Mouse (Mus musculus): ENCODE results near the gene Stx7.

Gene Stx7

DNA sequence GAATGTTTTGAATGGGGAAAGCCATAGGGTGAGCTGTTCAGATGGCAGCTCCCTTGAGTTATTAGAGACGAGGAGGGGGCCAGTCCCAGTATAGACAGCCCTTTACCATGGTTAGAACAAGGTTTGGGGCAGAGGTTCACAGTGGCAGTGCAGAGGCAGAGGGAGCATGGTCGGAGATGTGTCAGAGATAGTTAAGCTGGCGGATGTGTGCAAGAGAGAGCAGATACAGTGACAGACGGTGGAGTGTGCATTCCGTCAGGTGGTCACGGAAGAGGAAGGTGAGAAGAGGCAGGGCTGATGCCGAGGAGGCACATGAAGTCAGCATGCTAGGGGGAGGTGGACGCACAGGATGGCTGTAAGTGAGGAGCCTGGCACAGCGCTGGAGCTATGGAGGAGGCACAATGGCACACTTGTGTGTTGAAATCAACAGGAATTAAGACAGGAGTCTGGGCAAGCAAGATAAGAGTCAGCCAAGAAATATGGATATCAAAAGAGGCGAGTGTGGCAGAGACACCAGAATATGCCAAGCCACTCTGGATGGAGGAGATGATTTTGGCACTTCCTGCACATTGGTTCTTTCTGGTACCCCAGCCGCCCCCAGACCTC, 19.0 kb downstream of the Stx7 start:
- DNase-seq, result no peak

DNA sequence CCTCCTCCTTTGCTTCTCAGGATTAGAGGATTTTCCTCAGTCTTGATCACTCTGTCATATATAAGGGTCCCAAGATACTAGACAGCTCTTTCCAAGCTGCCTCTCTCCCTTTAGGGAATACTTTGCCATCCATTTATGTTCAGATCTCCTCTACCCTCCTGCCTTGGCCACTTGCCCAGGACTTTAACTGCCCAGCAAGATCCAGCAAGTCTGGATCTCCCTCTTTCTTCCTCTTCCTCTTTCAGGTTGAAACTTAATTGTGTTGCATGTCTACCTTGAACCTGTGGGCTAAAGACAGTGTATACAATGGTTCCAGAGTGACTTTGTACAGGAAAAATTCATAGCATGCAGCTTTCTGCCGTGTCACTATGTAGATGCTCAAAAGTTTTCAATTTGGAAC, 19.8 kb downstream of the Stx7 start:
- DNase-seq, result no peak

DNA sequence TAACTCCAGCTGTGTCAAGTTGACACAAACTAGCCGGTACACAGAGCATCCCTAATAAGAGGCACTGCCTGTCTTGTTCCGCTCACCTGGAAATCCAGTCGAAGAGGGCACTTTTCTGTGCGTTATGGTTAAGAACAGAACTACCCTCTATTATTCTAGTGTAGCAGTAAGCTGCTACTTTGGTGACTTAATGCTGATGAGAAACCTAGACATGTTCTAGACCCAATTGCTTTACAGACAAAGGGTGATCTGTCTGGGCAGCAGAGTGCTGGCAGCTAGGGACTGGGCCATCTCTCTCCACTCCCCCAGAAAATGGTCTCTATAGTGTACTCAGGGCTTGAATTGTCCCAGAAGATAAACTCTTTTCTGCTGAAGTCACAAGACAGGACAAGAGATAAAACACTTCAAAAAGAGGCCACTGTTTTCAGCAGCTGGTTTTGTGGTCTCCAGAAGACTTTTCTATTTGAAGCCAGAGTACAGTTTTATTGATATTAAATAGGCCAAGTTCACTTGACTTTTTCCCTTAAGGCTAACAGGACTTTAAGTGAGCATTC, 22.9 kb downstream of the Stx7 start:
- no peak for DNase-seq

DNA sequence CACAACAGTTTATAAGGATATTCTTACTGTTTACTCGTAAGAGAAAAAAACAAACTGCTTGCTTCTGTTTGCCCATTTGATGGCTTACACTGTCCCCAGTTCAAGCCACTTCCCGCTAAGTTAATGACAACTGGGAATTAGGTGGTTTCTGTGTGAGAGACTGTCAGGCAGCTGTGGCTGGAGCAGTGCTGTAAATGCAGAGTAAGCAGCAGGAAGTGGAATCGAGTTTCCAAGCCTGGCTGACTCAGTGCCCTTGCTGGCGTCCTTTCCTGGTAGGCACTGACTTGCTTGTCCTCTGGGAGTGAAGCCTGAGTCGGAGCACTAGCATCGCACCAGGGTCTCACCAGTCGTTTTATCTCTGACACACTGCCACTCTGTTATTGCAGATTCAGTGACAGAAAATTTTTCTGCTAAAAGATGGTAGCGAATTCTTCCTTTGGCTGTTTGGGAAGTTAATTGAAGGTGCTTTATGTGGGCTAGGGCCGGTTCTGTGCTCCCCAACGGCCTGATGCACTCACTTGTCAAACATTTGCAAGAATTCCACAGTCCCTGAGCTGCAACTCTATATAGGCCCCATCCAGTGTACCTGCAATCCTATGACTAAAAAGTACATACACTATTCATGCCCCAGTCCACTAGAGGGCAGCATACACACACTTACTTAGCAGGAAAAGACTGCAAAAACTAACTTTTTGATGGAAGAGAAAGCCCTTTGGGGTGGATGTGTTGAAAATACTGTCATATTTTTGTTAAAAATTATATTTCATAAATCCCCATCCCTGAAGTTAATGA, 24.3 kb downstream of the Stx7 start:
- DNase-seq, result peak; percentile 28

DNA sequence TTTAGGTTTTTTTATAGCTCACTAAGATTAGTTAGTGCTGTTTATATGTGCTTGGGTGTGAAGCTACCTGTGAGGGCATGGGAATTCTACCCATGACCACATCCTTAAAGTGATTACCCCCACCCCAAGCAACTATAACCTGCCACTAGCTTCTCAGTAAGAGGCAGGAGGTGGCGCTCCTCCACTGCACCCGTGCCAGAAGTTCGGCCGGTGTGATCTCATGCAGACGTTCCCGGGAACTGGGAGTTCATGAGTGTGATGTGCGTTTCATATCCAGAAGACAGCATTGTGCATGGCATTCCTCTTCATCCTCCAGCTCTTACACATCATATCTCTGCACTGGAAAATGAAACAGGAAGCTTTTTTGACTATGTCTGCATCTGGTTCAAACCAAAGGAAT, 41.3 kb downstream of the Stx7 start:
- DNase-seq, result peak; percentile 28

DNA sequence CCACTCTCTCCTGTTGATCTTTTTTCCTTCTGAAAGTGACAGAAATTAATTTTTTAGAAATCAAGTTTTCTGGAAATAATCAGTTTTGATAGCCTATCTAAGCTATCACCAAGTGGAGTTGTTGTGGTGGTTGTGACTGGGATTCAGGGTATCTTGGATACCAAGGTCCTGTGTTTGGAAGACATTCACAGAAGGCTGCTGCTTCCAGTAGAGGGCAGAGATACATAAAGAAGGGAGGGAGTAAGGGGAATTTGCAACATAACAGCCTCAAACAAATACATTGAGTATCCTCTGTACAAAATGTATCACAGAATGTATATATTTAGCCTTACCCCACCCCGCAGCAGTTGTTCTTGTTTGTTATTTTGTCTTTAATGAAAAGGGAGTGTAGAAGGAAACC, 42.9 kb downstream of the Stx7 start:
- no peak for DNase-seq

DNA sequence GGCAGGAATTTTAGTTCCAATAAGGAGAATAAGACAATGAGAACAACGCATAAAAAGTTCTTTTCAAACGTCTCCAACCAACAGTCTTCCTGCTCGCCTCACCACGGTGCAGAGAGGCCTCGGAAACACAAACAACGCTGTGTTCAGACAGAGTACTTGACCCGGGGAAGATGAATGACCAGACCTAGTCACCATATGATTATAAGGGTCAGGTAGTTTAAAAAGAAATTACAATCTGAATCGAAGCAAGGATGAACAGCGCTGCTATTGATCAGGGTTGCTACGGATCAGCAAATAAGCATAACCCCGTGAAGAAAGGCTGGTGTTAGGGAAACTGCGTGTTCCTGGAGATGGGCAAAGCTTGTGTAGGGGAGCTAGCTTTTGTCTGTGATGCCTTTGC, 50.2 kb downstream of the Stx7 start:
- no peak for DNase-seq

DNA sequence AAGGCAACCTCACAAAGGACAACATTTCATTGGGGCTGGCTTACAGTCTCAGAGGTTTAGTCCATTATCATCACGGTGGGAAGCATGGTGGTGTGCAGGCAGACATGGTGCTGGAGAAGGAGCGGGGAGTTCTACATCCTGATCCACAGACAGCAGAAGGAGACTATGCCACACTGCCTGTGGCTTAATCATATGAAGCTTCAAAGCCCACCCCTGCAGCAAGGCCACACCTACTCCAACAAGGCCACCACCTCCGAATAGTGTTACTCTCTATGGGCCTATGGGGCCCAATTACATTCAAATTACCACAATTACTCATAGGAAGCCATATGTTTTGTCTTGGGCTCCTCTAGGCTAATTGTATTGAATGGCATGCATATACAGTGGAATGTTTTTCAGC, 51.0 kb downstream of the Stx7 start:
- DNase-seq, result no peak

DNA sequence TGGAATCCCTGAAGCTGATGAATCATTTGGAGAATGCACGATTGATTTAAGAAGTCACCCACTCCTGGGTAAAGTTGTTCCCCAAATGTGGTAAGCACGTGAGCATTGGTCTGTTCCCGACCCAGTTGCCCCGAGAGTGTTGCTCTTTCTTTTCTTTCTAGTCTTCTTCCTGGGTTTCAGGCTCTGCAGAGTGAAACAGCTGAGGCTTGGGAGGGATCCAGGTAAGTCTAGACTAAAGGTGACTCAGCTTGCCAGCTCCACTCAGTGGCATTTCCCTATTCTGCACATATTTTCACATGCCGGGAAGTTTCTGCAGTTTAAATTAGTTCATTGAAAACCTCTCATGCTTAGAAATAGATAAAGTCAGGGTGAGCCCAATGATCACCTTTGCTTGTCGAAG, 61.0 kb downstream of the Stx7 start:
- no peak for DNase-seq

DNA sequence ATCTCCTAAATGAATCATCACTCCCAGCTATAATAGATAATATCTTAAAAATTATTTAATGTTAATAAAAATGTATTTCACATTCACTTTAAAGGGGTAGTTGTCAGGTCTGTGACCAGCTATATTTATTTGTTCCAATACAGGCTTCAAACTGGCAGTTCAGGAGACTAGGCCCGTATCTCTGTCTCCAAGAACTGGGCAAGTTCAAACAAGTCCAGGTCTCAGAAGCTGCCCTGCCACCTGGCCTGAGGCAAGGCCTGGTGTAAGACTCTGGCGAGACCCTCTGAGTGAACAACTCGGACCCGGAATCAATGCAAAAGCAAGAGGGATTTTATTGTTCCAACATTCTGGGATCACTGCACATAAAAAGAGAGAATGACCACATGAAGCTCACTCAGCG, 64.2 kb downstream of the Stx7 start:
- DNase-seq, result no peak

DNA sequence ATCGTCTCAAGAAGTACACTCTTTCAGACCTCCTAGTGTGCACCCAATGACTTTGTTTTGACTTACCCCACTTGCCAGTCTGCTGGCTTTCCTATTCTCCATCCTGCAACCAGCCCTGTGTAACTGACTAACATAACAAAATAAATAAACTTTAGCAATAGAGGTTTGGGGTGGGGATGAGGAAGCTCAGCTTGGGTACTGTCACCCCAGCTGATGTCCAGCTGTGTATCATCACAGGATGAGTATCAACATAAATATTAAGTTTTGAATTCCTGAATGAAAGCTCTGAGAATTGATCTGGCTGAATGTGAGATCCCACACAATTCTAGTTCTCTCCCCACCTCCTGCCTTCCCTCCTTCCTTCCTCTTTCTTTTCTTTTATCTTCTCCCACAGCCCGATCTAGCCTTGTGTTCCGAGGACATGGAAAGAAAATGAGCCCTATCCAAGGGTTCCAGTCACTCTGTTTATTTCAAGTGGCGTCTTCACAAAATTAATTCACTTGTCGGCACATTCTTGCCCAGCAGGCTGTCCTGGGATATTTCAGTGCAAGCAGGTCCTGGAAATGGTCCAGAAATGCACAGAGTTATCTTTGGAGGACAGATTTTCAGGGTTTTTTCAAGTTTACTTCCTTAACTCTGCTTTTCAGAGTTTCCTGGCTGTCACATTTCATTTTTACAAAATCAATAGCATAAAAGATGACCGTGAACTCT, 68.6 kb downstream of the Stx7 start:
- DNase-seq, result no peak

DNA sequence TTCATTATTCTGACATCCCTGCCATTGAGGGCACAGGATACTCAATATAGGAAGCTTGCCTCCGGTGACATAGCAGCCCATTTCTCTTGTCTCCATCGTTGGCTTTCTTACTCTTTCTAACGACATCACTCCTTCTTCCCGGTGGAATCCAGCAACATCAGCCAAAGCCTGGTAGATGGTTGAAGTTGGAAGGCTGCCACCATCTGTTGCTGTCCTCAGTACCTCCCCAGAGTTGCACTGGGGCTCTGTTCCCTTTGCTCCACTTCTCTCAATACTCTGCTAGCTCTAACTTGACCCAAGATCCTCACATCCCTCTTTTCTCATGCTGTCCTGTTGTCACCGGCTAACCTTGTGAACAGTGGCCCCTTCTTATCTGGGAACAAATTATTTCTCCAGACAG, 71.8 kb downstream of the Stx7 start:
- DNase-seq, result no peak

DNA sequence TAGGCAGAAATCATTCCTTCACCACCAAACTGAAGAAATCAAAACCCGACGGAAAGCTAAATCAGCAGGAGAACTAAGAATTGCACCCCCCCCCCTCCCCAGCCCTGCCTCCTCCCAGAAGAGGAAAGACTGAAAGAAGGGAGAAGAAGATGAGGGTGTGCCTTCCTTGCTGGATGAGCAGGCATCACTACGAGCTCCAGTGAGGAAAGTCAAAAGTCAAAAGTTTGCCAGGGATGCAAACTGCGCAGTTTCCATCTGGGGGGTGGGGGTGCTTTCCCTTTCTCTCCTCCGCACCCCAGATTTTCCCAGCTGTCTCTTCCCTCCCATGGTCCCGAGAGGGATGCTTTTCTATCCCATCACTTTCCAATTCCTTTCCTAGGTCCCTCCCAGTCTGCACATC, 73.8 kb downstream of the Stx7 start:
- DNase-seq, result no peak

DNA sequence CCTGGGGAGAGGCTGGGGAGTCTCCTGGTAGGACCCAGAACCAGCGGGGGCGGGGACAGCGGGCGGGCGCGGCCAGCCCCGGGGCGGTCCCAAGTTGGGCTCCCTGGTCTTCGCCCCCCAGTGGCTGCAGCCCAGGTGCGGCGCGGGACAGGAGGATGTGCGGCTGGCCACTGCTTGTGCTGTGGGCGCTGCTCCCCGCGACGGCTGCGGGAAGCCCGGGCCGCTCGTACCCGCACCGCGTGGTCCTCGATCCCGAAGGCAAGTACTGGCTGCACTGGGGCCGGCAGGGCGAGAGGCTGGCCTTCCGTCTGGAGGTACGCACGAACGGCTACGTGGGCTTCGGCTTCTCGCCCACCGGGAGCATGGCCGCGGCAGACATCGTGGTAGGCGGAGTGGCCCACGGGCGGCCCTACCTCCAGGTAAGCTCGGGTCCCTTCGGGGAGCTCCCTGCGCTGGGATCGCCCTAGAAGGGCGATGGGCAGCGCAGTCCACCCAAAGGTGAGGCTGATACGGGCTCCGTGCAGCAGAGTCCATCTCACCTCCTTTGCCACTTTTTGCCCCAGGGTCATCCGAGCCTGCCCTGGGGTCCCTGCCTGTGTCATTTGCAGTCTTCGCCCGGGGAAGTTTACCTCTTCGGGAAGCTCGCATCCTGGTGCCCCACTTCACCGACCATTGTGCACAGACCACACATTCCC, 74.5 kb downstream of the Stx7 start, which contains the start of gene Moxd1:
TSS of gene Moxd1 (plus strand) at position 69 of the 695 bp plus-strand sequence.
- peak; percentile 7 for DNase-seq

DNA sequence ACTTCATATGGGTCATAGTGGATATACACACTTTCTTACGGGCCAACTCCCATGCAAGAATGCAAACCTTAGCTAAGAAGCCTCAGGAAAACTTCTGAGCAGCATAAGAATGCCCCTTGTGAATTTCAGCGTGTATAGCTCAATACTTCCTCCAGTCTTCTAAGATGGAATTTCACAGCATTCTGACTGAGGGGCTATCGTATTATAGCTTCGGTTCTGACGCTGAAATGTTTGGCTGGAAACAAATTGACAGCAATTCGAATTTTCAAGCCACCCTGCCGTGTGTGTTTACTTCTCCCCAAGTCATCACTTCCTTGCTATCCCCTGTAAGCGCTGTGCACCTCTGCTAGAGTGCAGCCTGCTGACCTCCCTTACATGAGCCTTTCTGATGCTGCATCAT, 75.5 kb downstream of the Stx7 start:
- DNase-seq, result no peak

DNA sequence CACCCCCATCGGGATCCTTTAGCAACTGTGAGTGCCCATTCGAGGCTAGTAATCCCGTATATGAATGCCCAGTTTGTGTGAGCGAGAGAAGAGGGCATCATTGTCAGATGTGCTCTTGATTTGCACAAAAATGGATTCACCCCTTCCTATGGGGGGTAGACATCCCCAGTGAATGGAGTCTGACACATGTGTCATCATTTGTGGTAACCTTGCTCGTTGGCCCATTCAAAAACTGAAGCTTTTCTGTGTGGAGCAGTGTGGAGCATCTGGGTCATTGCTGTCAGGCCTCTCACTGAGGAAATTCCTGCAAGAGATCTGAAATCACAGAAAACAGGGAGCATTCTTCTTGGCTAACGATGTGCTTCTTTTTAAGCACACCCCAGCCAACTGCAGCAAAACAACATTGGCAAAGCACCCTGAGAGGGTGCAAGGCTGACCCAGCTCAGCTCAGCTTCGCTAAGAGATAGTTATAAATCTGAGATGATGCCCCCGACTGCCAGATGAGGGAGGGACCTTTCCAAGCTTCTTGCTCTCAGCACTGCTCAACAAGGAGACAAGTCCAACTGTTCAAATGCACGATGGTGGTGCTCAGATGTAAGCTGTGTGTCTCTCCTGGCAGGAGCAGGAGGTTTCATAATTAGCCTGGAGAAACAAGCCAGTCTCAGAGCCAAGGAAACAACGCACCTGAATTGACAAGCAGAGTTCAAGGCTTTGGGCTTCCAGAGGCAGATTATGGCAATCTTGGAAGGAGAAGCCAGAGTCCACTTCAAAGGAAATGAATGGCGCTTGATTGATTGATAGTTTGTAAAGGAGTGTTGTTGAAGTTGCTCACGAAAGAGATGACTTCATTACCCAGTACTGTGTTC, 79.4 kb downstream of the Stx7 start:
- DNase-seq, result no peak

DNA sequence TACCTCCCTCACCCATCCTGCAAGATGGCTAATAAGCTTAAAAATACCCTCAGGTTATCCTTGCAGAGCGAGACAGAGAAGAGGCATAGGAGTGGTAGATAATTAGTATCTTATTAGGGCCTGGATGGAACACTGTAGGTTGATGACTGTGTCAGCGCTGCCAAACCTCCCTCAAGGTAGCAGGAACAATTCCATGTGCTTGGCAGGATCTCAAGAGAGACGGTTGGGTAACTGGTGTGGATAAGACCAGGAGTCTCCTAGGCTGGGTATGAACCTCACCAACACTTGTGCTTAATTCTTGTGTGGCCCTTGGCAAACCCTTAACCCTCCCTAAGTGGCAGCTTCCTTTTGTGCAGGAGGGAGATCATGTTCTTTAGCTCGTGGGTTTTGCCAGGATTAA, 83.2 kb downstream of the Stx7 start:
- no peak for DNase-seq

DNA sequence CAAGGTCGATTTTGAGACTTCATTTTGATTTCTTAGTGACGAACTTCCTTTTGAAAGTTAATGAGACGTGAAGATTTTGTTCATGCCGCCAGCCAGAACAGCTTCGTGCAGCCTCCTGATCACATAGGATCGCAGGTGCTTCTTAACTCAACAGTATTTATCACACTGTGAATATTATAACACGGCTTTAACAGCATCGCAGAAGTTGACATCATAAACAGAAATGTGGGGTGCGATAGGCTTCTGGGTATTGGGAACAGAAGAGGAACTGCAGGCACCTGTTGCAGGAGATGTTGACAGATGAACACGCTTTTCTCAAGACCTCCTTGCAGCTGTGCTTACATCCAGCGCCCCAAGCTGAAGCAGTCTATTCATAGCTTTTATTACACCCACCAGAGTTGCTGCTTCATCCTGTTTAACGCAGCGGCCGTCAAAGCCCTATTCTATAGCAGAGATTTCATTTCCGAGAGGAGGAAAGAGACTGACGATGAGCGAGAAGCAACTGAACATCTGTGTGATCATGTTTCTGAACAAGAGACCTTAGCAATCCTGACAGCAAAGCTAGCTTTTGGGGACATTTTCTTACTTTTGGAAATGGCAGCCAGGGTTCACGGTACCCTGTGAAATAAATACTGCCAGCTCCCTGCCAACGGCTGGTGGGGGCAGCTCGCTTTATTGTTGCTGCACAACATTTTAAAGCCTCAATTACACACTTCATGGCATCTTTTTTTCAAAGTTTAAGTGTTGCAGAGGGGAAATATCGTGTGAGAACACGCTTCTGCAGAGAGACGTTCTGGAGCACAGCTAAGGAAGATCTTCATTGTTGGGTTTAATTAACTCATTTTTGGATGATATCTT, 86.6 kb downstream of the Stx7 start:
- peak; percentile 13 for DNase-seq

Measured in right cerebral cortex, postnatal 14 days (tissue).